In genomic region chr10:95255018-95255680, GRCm38 (mm10) we compare ENCODE assay signal across 12 mouse cellular contexts.
DNase-seq lines count a peak whose midpoint lies in the region; ATAC-seq and TF ChIP-seq lines count a peak whose summit lies in the region.
"Had no signal": no experiment of that assay in that cellular context is flagged by ENCODE, and none has a peak within 500 bp of the region (broad histone marks: within the 10 kb centered on the region; RNA-seq: fewer than 3 reads in every experiment).

No protein-coding gene starts in this region.

- DNase-seq in heart, adult 2 months, result no peak
- DNase-seq in heart, adult 11 months, result no peak
- peak; percentile 39 for DNase-seq in lung, postnatal 0 days (ENCODE audit: low spot score)
- DNase-seq in lung, adult 18-20 months, result no peak
- DNase-seq in embryonic facial prominence, embryonic 14.5 days (ENCODE audit: low spot score), result peak; percentile 66
- DNase-seq in thymus, postnatal 14 days, result no peak
- DNase-seq: thymus, postnatal 25 days had no signal

- H3K9ac ChIP-seq in heart, adult 2 months (ENCODE audit: low read depth, low read length), result no peak overlapping the region
- H3K9ac ChIP-seq in lung, postnatal 0 days (replicated peaks; ENCODE audit: low read depth), result no peak overlapping the region
- no peak overlapping the region for H3K9ac ChIP-seq in embryonic facial prominence, embryonic 14.5 days (ENCODE audit: low read depth, low read length)
- no peak overlapping the region for H3K9ac ChIP-seq in neural tube, embryonic 15.5 days (replicated peaks)

- intact Hi-C loops in heart, adult 2 months (cut with DNase I), result loop anchor here (5.0 kb wide), 2 partner anchors 38 to 113 kb away; no protein-coding TSS in a partner anchor

- TF ChIP-seq CTCF in heart, adult 2 months (IDR thresholded peaks at IDR 0.05), result no peak
- TF ChIP-seq CTCF in lung, postnatal 0 days (IDR thresholded peaks at IDR 0.05), result no peak

- TF ChIP-seq POLR2A in heart, adult 2 months (IDR thresholded peaks at IDR 0.05; ENCODE audit: insufficient read depth, low read depth, low read length), result no peak

- H3K79me2 ChIP-seq in heart, adult 2 months (replicated peaks; ENCODE audit: control insufficient read depth, insufficient read depth, low read length), result no peaks in the 10 kb centered on the region

- 59% methylated on average over 8 of the region's 8 CpGs for WGBS in heart, adult 2 months
- 49% methylated on average over 8 of the region's 8 CpGs for WGBS in lung, postnatal 0 days
- WGBS in embryonic facial prominence, embryonic 14.5 days, result 30% methylated on average over 8 of the region's 8 CpGs
- 64% methylated on average over 8 of the region's 8 CpGs for WGBS in neural tube, embryonic 15.5 days

- H3K27me3 ChIP-seq in heart, adult 2 months (ENCODE audit: control insufficient read depth, insufficient read depth, low read length), result no peaks in the 10 kb centered on the region
- no peaks in the 10 kb centered on the region for H3K27me3 ChIP-seq in lung, postnatal 0 days (replicated peaks; ENCODE audit: insufficient read depth, low read length)
- no peaks in the 10 kb centered on the region for H3K27me3 ChIP-seq in embryonic facial prominence, embryonic 14.5 days (replicated peaks; ENCODE audit: control insufficient read depth, insufficient read depth, low read length)
- no peaks in the 10 kb centered on the region for H3K27me3 ChIP-seq in neural tube, embryonic 15.5 days (replicated peaks)

- peaks cover 18% of the 10 kb centered on the region for H3K4me1 ChIP-seq in heart, adult 2 months (ENCODE audit: control insufficient read depth, insufficient read depth, low read length)
- H3K4me1 ChIP-seq in lung, postnatal 0 days (ENCODE audit: insufficient read depth, low read depth, low read length), result peaks cover 5% of the 10 kb centered on the region; the same call in 1 of the 2 replicates
- peaks cover 23% of the 10 kb centered on the region for H3K4me1 ChIP-seq in embryonic facial prominence, embryonic 14.5 days (ENCODE audit: control insufficient read depth, insufficient read depth, low read length)
- peaks cover 28% of the 10 kb centered on the region for H3K4me1 ChIP-seq in neural tube, embryonic 15.5 days

- ATAC-seq in lung, postnatal 0 days, result no peak
- ATAC-seq in embryonic facial prominence, embryonic 14.5 days (ENCODE audit: low read depth), result peak; percentile 62; the same call in 1 of the 2 replicates
- no peak for ATAC-seq in neural tube, embryonic 15.5 days (ENCODE audit: low FRiP score)
- ATAC-seq in cerebellum, adult (ENCODE audit: insufficient number of reproducible peaks, low FRiP score, low TSS enrichment), result no peak
- ATAC-seq: midbrain, embryonic 16.5 days had no signal

- peaks cover 8% of the 10 kb centered on the region for H3K36me3 ChIP-seq in heart, adult 2 months (ENCODE audit: control insufficient read depth, insufficient read depth, low read length)
- no peaks in the 10 kb centered on the region for H3K36me3 ChIP-seq in lung, postnatal 0 days (ENCODE audit: insufficient read depth, low read length)
- H3K36me3 ChIP-seq in embryonic facial prominence, embryonic 14.5 days (ENCODE audit: control insufficient read depth, insufficient read depth, low read length), result no peaks in the 10 kb centered on the region
- H3K36me3 ChIP-seq in neural tube, embryonic 15.5 days, result no peaks in the 10 kb centered on the region
- H3K36me3 ChIP-seq: heart, embryonic 10.5 days had no signal

- H3K27ac ChIP-seq in heart, adult 2 months, result peak overlapping the region; percentile 78
- peak overlapping the region; percentile 10; the same call in 1 of the 2 replicates for H3K27ac ChIP-seq in lung, postnatal 0 days (ENCODE audit: low read length)
- peak overlapping the region; percentile 65 for H3K27ac ChIP-seq in embryonic facial prominence, embryonic 14.5 days (replicated peaks; ENCODE audit: low read depth, low read length)
- H3K27ac ChIP-seq in neural tube, embryonic 15.5 days (replicated peaks), result no peak overlapping the region
- H3K27ac ChIP-seq: kidney, postnatal 0 days had no signal

- no peak for TF ChIP-seq EP300 in heart, adult 2 months (IDR thresholded peaks at IDR 0.05; ENCODE audit: insufficient read depth, low read depth, low read length)
- peak; percentile 47; the same call in 1 of the 2 replicates for TF ChIP-seq EP300 in lung, postnatal 0 days (IDR thresholded peaks at IDR 0.05)

- H3K4me2 ChIP-seq in lung, postnatal 0 days (replicated peaks; ENCODE audit: low read depth, low read length), result peak overlapping the region; percentile 31
- peak overlapping the region; percentile 42 for H3K4me2 ChIP-seq in embryonic facial prominence, embryonic 14.5 days (ENCODE audit: low read depth, low read length)
- peak overlapping the region; percentile 33; the same call in 1 of the 2 replicates for H3K4me2 ChIP-seq in neural tube, embryonic 15.5 days

- no peak overlapping the region for H3K4me3 ChIP-seq in heart, adult 2 months
- H3K4me3 ChIP-seq in lung, postnatal 0 days (ENCODE audit: low read depth, low read length), result no peak overlapping the region
- no peak overlapping the region for H3K4me3 ChIP-seq in embryonic facial prominence, embryonic 14.5 days (ENCODE audit: low read depth, low read length)
- no peak overlapping the region for H3K4me3 ChIP-seq in neural tube, embryonic 15.5 days (replicated peaks)
- H3K4me3 ChIP-seq: heart, embryonic 10.5 days had no signal

- no peaks in the 10 kb centered on the region for H3K9me3 ChIP-seq in lung, postnatal 0 days (ENCODE audit: low read length)
- no peaks in the 10 kb centered on the region for H3K9me3 ChIP-seq in embryonic facial prominence, embryonic 14.5 days (ENCODE audit: control insufficient read depth, low read length)
- H3K9me3 ChIP-seq in neural tube, embryonic 15.5 days (replicated peaks), result no peaks in the 10 kb centered on the region
- H3K9me3 ChIP-seq: heart, embryonic 10.5 days had no signal

Comparison
In these comparisons a context has a peak if more than half of its experiments do, and no peak if none do; other contexts are left out.
1. DNase-seq: peak in lung, postnatal 0 days (single experiment) and embryonic facial prominence, embryonic 14.5 days (single experiment); none in heart, adult 2 months (0 of 2), heart, adult 11 months (single experiment), lung, adult 18-20 months (0 of 2) and thymus, postnatal 14 days (single experiment).
2. Peak in every context shown above with its lines, with median percentiles within 50 percentile points of each other: H3K4me2 ChIP-seq.